Mouse (Mus musculus): ENCODE measurements around the gene Mapkap1.
A peak's percentile ranks its signal among the peaks of the same experiment; 100 is the strongest.

The Mapkap1 gene

DNA sequence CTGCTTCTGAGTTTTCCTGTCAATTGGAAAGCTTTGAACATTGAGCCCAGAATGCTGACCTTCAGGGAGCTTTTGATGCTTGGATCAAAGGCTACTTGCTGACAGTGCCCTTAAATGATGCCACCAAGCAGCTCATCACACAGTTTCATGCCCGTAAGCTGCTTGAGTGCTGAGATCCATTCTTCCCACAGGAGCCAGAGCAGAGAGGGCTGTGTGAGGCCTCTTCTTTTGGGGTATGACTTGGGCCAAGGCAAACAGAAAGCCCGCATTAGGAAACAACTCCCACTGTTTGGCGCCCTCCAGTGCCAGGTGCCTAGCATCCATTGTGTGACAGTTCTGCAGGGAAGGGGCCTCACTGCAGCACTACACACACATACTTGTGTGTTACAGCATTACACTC is 123.5 kb downstream of the Mapkap1 start:
- DNase-seq (ENCODE audit: low read depth, low spot score) = no peak

DNA sequence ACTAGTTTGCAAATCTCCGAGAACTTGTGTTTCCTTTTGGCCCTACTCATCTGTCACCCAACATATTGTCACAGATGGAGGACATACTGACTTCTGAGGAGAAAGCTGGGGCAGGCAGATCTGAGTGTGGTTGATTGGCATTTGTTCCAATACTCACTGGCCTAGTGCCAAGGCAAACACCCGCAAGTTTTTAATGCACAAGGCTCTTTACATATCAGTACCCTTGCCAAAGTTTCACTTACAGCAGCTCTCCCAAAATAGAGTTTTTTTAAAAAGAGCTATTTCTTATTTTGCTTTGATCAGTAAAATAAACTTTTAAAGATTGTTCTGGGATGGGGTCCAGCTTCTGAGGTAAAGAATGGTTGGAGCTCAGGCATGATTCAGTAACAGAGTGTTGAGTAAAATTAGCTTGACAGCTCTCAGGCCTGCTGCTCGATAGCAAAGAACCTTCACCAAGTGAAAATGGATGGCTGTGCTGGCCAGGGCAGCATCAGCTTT is 125.3 kb downstream of the Mapkap1 start:
- DNase-seq (ENCODE audit: low read depth, low spot score) = peak; percentile 74

DNA sequence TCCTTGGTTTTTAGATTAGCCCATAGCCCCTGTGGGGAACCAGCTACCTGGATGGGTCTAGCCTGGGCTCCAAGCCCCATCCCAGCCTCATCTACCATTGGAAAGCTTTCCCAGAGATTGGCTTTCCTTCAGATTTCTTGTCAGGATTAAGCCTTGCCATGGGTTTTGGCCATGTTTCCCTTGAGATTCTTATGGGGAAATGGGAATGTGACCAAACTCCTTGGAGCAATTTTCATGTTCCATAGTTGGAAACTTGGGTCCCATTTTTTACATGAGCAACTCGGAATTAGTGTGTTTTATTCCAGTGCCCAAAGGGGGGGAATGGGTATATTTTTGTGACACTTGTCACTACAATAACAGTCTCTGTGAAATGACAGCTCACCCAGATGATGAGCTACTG is 125.8 kb downstream of the Mapkap1 start:
- no peak for DNase-seq (ENCODE audit: low read depth, low spot score)

DNA sequence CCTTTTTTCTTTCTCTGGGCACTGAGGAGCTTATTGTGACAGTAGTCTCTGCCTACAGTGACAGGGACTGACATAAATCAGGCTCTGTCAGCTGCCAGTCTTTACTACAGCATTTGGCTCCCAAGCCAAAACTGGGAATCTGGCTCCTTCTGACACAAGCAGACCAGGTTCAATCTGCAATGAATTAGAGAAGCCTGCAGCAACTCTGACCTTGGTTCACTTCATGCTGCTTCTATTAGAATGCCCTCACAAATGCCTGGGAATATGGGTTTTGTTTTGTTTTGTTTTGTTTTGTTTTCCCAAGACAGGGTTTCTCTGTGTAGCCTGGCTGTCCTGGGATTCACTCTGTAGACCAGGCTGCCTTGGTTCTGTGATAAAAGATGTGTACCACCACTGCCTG is 126.7 kb downstream of the Mapkap1 start:
- DNase-seq (ENCODE audit: low read depth, low spot score) = no peak

DNA sequence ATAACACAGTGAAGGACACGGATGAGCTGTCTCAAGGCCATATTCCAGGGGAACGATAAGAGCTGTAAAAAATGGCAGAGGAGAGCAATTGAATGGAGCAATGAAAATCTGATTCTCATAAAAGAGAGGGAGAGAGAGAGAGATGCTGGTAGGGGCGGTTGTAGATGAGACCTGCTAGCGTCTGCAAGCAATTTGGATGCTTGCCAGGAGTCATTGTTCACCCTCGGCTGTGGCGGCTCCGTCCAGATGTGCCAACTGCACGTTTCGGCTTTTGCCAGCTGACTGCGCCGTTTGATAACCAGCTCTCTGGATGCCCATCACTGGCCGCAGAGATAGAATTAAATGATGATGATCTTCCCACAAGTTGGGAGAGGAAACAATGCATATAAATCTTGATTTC is 128.4 kb downstream of the Mapkap1 start:
- DNase-seq (ENCODE audit: low read depth, low spot score) = no peak

DNA sequence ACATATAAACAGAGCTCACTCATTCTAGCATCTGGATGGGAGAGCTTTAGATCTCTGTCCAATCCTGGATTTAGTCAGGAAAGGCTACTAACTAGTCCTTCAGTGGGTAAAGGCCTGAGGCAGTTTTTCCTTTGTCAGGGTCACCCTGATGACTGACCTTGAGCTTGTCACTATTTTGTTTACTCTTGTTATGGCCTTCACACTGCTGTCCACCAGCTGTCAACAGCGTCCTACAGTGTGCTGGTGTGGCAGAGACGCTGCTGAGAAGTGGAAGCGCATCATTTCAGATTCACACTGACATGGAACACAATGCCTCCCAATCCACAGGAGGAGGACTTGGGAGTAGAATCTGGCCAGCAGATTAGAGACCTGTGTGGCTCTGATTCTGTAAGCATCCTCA is 130.8 kb downstream of the Mapkap1 start:
- no peak for DNase-seq (ENCODE audit: low read depth, low spot score)

DNA sequence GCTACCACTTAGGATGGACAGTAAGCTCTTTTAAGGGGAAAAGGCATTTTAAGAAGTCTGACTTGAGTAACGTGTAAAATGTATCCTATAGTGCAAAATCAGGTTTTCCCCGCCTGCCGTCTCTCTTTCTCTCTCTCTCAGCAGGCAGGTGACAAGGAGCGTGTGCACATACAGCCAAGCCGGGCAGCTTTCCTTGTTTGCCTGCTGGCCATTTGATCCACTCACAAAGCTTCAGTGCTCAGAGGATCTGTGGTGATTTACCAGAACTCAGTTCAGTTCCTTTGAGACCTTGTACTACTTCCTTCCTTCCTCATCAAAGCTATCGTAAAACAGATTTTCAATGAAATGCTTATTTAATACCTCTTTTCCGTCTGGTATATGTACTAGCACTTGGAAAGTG is 137.0 kb downstream of the Mapkap1 start:
- DNase-seq (ENCODE audit: low read depth, low spot score) = no peak

DNA sequence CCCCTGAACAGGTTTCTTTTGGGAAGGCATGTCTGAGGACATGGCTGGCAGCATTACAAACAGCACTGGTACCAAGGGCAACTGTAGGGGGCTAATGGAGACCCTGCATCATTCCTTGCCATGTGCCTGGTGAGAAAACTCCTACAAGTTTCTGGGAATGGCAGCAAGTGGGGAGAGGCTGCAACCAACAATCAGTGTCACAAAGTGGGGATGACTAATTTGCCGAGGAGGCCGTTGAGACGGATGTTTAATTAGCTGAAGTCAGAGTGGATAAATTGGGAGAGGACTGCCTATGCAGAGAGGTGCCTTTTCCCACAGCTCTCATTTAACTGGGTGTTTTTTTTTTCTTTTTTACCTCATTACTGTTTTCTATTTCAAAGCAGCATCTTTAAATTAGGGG is 137.4 kb downstream of the Mapkap1 start:
- DNase-seq (ENCODE audit: low read depth, low spot score) = no peak

DNA sequence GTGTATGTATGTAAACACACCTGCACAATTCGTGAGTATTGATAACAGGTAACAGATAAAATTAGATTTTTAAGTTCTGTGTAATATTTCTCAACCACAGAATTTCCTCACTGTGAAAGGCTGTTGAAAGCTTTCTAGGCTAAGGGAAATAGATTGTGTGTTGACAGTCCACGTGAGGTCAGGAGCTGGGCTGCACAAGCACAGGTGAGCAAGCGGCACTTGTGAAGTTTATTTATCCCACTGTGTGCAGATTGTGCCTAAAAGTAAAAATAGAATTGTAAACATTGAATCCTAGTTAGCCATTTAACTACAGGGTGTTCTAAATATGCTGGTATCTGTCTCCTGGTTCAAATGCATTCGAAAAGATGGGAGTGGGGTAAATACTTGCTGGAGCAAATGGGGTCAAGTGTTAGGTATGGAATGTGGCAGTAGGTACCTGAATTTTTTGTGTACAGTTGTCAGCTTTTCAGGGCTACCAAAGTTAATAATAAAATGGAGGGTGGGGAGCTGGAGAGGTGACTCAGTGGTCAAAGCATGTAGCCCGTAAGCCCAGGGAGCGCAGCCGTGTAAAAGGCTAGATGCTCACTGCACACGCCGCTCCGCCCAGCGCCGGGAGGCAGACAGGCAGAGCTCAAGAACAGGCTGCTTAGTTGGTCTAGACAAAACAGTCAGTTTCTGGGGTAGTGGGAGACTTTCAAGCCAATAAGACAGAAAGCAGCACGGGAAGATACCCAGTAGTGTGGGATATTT is 138.2 kb downstream of the Mapkap1 start:
- no peak for DNase-seq (ENCODE audit: low read depth, low spot score)

DNA sequence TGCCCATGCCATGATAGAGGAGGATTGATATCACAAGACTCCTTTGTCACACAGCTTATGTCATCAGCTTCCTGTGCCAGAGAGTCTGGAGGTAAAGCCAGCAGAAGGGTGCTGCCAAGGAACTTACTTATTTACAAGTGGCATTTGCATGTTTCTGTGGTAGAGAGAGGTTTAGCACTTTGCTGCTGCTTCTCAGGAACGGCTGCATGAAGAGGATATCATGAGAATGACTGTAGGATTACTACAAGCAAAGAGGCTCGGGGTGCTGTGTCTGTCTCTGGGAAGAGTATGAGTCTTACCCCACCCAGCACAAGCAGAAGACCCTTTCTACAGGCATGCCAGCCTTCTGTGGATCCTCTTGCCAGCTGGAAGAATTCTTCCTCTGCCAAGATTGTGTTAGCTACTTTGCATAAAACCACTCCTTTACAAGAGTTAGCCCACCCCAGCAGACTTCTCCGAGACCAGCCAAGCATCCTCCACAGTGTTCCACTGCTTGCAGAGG is 139.7 kb downstream of the Mapkap1 start:
- no peak for DNase-seq (ENCODE audit: low read depth, low spot score)

DNA sequence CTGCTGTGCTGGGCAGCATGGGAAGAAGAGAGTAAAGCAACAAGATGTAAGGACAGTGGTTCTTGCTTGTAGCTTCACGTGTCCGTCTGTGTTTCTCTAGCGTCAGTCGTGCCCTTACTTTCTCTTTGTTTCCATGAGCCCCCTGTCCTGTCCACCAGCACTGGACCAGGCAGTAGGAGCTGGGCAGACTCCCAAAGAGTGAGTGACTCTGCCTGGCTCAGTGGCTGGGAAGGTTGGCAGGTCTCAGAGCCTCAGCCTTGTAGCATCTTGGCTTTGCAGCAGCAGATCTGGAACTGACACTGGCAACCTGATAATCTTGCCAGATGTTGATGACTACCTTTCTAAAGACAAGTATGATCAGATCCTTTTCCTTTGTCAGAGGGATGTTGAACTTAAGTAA is 140.9 kb downstream of the Mapkap1 start:
- no peak for DNase-seq (ENCODE audit: low read depth, low spot score)

DNA sequence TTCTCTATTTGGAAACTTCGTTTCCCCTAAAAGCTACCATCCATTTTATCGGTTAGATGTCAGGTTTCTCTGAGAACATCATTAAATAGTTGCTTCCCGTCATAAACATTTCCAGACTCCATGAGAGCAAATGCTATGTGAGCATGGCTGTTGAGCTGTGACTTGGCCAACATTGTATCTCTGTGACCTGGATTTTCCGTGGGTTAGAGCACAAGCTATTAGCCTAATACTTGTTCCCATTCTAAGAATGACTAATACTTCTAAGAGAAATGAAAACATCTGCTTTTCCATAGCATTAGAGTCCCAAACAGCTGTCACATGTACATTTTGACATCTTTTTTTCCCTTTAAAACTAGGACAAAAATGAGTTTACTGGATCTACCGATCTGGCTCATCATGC is 142.4 kb downstream of the Mapkap1 start:
- DNase-seq (ENCODE audit: low read depth, low spot score) = no peak

DNA sequence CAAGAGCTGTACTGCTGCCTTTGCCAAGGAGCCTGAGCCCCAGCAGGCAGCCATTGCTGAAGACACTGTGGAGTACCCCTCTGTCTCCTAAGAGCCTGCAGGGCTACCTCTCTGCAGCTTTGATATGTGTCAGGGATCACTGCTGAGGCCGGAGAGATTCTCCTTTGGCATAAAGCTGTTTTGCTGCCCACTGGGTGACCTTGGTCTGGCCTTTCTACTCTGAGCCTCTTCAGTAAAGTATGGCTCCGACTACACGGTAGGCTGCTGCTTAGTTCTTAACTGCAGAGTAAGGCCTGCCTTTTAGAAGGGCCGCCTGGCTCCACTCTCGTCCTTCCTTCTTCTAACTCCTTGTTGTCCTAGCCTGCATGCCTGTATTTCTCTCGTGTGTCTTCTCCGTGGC is 142.9 kb downstream of the Mapkap1 start:
- DNase-seq (ENCODE audit: low read depth, low spot score) = no peak

DNA sequence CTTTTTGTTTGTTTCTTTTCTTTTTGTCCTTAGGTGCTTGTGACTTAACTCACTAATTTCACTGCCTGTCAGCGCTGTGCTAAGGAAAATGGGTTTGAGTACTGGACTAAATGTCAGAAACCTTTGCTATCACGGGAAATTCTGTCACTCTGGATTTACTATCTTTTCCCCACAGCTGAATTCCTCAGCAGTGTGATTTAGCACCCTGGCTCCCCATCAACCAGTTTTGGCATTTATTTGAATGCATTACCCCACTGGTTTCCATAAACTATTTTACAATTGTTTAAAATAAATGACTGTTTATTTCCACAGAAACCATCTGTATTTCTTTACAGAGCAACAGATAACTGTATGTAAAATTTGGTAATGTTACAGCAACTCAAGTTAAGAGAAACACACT is 146.2 kb downstream of the Mapkap1 start:
- DNase-seq (ENCODE audit: low read depth, low spot score) = no peak

DNA sequence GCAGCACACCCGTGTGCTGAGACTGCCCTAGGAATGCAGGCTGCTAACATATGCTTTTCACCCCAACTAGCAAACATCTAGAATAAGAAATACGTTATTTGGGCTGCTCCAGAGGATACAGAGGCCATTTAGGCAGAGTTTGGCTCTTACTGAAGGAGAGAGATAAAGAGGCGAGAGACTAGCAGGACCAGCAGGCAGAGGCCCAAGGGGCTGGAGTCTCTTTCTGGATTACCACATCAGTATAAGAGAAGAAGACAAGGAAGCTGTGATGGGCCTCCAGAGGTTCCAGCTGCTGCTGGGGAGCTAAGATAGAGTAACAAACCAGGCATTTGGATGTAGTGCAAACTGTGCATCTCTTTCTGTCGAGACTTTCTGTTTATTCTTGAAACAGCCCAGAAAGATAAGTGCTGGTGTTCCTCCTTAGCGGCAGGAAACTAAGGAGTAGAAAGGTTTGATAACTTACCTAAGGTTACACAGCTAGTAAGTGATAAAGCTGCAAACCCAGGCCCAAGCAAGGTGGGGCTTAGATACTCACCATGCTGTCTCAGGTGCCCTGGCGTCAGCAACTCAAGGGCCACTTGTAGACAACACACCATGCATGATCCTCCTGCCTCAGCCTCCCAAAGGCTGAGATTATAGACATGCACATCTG is 147.1 kb downstream of the Mapkap1 start:
- no peak for DNase-seq (ENCODE audit: low read depth, low spot score)

DNA sequence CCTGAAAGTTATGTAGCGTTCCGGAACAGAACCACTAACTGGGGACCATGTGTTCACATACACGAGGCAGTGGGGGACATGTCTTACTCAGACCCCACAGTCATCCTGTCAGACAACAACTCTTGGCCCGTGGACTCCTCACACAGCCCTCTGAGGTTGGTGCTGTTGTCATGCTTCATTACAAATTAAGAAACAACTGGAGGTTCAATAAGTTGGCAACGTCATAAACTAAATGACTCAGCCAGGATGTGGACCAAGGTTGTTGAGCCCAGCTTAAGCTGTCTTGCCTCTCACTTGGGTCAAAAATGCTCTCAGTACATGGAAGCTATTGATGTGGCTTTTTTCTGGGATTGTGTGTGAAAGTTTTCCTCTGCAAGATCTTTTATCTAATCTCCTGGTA is 153.6 kb downstream of the Mapkap1 start:
- DNase-seq (ENCODE audit: low read depth, low spot score) = no peak

DNA sequence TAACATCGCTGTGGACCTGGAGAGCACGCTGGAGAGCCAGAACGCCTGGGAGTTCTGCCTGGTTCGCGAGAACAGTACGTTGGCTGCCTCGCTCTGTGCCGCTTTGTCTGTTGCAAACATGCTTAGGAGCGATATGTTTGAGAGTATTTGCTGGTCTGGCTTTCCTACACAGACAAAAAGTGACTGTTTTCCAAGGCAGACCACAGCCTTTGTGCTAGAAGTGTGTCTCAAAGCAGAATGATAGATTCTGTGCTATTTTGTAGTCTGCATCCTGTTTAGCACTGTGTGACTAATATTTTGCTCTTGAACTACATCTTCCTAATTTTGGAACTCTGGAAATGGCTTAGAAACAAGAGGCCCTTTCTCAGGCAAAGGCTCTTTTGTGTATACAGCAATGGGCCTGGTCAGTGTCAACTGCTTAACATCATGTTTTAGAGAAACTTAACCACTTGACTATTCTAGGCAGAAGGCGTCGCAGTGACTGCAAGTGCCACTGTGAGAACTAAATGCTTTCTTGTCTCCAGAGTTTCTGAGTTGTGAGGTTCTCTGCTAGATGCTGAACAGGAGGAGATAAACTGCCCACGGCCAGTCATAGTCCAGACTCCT is 156.6 kb downstream of the Mapkap1 start:
- DNase-seq (ENCODE audit: low read depth, low spot score) = no peak

DNA sequence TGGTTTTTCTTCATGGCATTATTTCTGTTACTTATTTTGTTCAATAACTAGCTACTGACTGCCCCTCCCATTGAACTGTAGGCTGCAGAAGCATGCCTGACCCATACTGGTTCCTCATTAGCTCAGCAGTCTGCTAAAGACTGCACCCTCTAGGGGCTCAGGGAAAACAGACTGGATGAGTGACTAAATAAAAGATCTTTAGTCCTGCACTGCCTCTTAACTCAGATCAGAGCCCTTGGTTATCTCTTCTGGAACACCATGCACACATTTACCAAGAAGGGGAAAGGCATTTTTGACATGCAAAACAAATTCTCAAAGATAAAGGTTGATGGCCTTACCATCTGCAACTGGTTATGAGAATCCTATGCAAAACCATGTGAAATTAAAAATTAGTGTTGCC is 157.3 kb downstream of the Mapkap1 start:
- no peak for DNase-seq (ENCODE audit: low read depth, low spot score)

DNA sequence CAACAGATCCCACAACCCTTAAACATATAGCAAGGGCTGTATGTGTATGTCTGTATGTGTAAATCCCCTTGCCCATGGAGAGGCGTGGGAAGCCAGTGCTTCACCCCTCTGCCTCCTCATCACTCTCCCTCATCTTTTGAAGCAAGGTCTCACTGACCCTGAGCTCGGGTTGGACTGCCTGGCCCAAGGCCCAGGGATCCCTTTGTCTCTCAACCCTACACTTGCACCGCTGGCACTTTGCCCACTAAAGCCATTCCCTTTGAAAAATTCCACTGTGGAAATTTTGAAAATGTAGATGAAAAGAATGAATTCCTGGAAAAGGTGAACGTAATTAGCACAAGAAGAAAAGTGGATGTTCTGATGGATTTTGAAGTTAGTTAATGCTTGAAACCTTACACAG is 159.6 kb downstream of the Mapkap1 start:
- no peak for DNase-seq (ENCODE audit: low read depth, low spot score)

DNA sequence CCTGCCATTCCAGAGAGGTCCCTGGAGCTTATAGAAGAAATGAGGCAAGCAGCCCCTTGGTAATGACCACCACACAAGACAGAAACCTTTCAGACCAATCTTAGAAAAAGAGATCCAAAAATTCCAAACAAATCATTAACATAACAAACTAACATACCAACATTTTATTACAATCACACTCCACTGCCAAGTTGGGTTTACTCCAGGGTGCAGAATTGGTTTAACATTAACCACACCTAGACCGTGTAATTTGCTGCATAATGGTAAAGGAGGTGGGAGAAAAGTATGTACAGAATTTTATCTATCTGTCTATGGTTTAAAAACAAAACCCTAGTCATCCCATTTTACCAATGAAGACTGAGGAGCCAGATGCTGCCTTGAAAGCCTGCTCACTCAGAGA is 160.0 kb downstream of the Mapkap1 start:
- DNase-seq (ENCODE audit: low read depth, low spot score) = no peak

DNA sequence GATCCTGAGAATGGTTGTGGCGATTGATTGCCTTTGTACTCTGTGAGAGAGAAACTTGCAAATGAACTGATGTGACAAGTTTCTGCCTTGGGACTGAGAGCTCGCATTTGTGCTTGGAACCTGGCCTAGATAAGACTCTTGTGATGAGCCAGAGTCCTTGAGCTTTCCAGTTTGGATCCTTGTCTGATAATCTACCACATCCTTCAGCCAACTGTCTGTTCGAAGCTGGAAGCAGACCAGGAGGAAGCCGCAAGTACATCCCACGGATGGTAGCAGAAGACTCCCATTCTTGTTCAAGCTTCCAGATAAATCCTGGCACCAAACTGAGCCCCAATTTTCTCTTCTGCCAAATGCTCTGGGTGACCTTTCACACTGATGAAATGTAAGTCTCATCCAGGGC is 162.6 kb downstream of the Mapkap1 start:
- DNase-seq (ENCODE audit: low read depth, low spot score) = no peak

DNA sequence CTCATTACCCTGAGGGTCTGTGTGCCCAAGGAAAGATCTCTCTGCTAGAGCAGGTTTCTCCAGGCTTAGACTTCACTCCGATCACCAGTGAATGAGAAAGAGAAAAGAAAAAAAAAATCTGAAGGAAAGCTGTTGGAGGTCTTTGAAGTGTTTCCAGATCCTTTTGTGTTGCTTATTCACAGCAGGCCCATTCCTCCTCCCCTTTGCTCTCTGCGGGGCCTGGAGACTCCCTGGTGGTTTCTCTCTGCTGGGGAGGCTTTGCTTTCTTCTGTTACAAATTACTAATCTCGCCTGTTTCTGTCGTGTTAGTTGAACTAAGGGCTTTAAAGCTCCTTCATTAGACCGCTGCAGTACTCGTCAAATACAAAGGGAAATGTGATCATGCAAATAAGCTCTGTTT is 163.8 kb downstream of the Mapkap1 start:
- no peak for DNase-seq (ENCODE audit: low read depth, low spot score)

DNA sequence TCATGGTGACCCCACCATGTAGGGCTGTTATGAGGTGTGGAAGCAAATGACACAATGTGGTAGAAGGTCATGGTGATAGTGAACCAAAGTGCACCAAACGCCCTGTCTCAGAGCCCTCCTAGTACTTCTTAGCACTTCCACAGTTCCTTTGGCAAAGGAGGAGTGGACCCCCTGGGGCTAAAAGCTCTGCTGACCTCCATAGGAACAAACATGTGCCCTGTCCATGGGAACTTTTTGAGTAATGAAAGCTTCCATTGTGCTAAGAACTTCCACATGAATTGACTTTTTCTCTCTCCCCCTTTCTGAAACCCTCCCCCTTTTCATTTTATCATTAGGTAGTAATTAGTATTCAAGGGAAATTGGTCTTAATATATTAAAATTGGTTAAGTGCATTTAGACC is 164.5 kb downstream of the Mapkap1 start:
- no peak for DNase-seq (ENCODE audit: low read depth, low spot score)

All from brain, embryonic 18.5 days (tissue).